Mouse (Mus musculus): ENCODE data around the gene Zfp871. TPM values are rescaled to one million over a fixed set of nuclear protein-coding genes. Genes with fewer than 3 reads are reported as not detected.
"Not testable (repeated sequence)": the region's sequence is repeated elsewhere in the genome, so short reads cannot be mapped to it uniquely, and the experiment has no call there.

Zfp871 gene
- total RNA-seq, 2 experiments from 2014 or later, result 46.0 to 48.2 TPM

GRCm38 (mm10) chr17:32750611-32751010, 37.5 kb downstream of the Zfp871 start:
- ATAC-seq (replicated peaks; ENCODE audit: low FRiP score, poor library complexity, severe bottlenecking), result no peak

GRCm38 (mm10) chr17:32741057-32741456, 47.0 kb downstream of the Zfp871 start:
- no peak for ATAC-seq (replicated peaks; ENCODE audit: low FRiP score, poor library complexity, severe bottlenecking)

GRCm38 (mm10) chr17:32738406-32738805, 49.7 kb downstream of the Zfp871 start:
- ATAC-seq (replicated peaks; ENCODE audit: low FRiP score, poor library complexity, severe bottlenecking), result no peak

- no peak for ATAC-seq (replicated peaks; ENCODE audit: low FRiP score, poor library complexity, severe bottlenecking)
Measured at GRCm38 (mm10) chr17:32729029-32729428, 59.1 kb downstream of the Zfp871 start.

GRCm38 (mm10) chr17:32726360-32726759, 61.7 kb downstream of the Zfp871 start:
- ATAC-seq (replicated peaks; ENCODE audit: low FRiP score, poor library complexity, severe bottlenecking), result not testable (repeated sequence)

GRCm38 (mm10) chr17:32722771-32723170, 65.3 kb downstream of the Zfp871 start:
- ATAC-seq (replicated peaks; ENCODE audit: low FRiP score, poor library complexity, severe bottlenecking), result no peak

- not testable (repeated sequence) for ATAC-seq (replicated peaks; ENCODE audit: low FRiP score, poor library complexity, severe bottlenecking)
Measured at GRCm38 (mm10) chr17:32722151-32722550, 65.9 kb downstream of the Zfp871 start.

Other genes with a start within 250 kb of the Zfp871 start
- not detected in 2 replicates for gene Cyp4f37, start 167.0 kb downstream of the Zfp871 start, total RNA-seq (2015; ENCODE audit: low replicate concordance)
- gene Cyp4f37, start 167.0 kb downstream of the Zfp871 start, total RNA-seq (2017; ENCODE audit: low replicate concordance), result not detected in 2 replicates
- gene Cyp4f40, start 129.4 kb downstream of the Zfp871 start, total RNA-seq (2015; ENCODE audit: low replicate concordance), result not detected in 2 replicates
- gene Cyp4f40, start 129.4 kb downstream of the Zfp871 start, total RNA-seq (2017; ENCODE audit: low replicate concordance), result not detected in 2 replicates
- not detected in 2 replicates for gene Cyp4f15, start 102.7 kb downstream of the Zfp871 start, total RNA-seq (2015; ENCODE audit: low replicate concordance)
- gene Cyp4f15, start 102.7 kb downstream of the Zfp871 start, total RNA-seq (2017; ENCODE audit: low replicate concordance), result not detected in 2 replicates
- not detected in 2 replicates for gene Zfp811, start 21.6 kb upstream of the Zfp871 start, total RNA-seq (2015; ENCODE audit: low replicate concordance)
- not detected in 2 replicates for gene Zfp811, start 21.6 kb upstream of the Zfp871 start, total RNA-seq (2017; ENCODE audit: low replicate concordance)
- not detected in 2 replicates for gene Zfp799, start 42.0 kb upstream of the Zfp871 start, total RNA-seq (2015; ENCODE audit: low replicate concordance)
- gene Zfp799, start 42.0 kb upstream of the Zfp871 start, total RNA-seq (2017; ENCODE audit: low replicate concordance), result 0.14 and 2.6 TPM in 2 replicates
- 1.3 TPM in 1 of 2 replicates, not detected in the other for gene Zfp870, start 103.4 kb upstream of the Zfp871 start, total RNA-seq (2015; ENCODE audit: low replicate concordance)
- gene Zfp870, start 103.4 kb upstream of the Zfp871 start, total RNA-seq (2017; ENCODE audit: low replicate concordance), result 0.17 and 1.1 TPM in 2 replicates
- gene Cyp4f14, start 129.1 kb upstream of the Zfp871 start, total RNA-seq (2015; ENCODE audit: low replicate concordance), result not detected in 2 replicates
- not detected in 2 replicates for gene Cyp4f14, start 129.1 kb upstream of the Zfp871 start, total RNA-seq (2017; ENCODE audit: low replicate concordance)
- 1.3 and 4.0 TPM in 2 replicates for gene Cyp4f13, start 159.1 kb upstream of the Zfp871 start, total RNA-seq (2015; ENCODE audit: low replicate concordance)
- gene Cyp4f13, start 159.1 kb upstream of the Zfp871 start, total RNA-seq (2017; ENCODE audit: low replicate concordance), result 0.70 and 2.3 TPM in 2 replicates
- gene Zfp472, start 177.5 kb upstream of the Zfp871 start, total RNA-seq (2015; ENCODE audit: low replicate concordance), result 2.5 and 4.8 TPM in 2 replicates
- gene Zfp472, start 177.5 kb upstream of the Zfp871 start, total RNA-seq (2017; ENCODE audit: low replicate concordance), result 3.7 and 3.8 TPM in 2 replicates
- 2.5 TPM in 1 of 2 replicates, not detected in the other for gene Zfp952, start 204.8 kb upstream of the Zfp871 start, total RNA-seq (2015; ENCODE audit: low replicate concordance)
- gene Zfp952, start 204.8 kb upstream of the Zfp871 start, total RNA-seq (2017; ENCODE audit: low replicate concordance), result 1.7 and 3.8 TPM in 2 replicates
- 3.5 and 3.6 TPM in 2 replicates for gene Zfp763, start 245.1 kb upstream of the Zfp871 start, total RNA-seq (2015; ENCODE audit: low replicate concordance)
- gene Zfp763, start 245.1 kb upstream of the Zfp871 start, total RNA-seq (2017; ENCODE audit: low replicate concordance), result 2.6 and 4.2 TPM in 2 replicates